Mouse (Mus musculus): ENCODE measurements at regions not wholly inside any gene's neighbourhood (a gene's known extent, or its start where the extent isn't known, plus 50 kb on each side); places are given as distances from the start of the nearest gene placed in this dataset.

DNA sequence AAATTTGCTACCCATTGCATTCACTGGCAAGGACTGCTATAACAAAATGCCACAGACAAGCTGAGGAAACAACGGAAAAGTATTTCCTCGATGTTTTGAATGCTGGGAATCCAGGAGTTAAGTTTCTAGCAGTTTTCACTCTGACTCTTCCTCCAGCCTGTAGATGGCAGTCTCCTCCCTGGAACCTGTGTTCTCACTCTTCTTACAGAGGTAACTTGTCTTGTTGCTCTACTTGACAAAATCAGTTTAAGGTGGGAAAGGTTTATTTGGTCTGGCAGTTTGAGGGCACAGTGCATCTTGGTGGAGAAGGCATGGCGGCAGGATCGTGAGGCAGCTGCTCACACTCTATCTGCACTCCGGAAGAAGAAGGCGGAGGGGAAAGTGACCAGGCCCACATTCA is 181.3 kb upstream of the Nckap5 start:
- H3K27ac ChIP-seq (ENCODE audit: control insufficient read depth, insufficient read depth, low read depth, low read length), result no peak overlapping the region
- H3K4me3 ChIP-seq (ENCODE audit: control insufficient read depth, low read depth, low read length), result no peak overlapping the region
- TF ChIP-seq CTCF (IDR thresholded peaks at IDR 0.05; ENCODE audit: control insufficient read depth, insufficient read depth, insufficient replicate concordance, low read depth, low read length) (no peak), POLR2A (IDR thresholded peaks at IDR 0.05; ENCODE audit: control insufficient read depth, low read depth, low read length) (no peak)
- H3K27me3 ChIP-seq (ENCODE audit: control insufficient read depth, insufficient read depth, low read length), result no peaks in the 10 kb centered on the region
- H3K4me1 ChIP-seq (ENCODE audit: control insufficient read depth, insufficient read depth, low read length), result no peaks in the 10 kb centered on the region
- no peaks in the 10 kb centered on the region for H3K36me3 ChIP-seq (ENCODE audit: control insufficient read depth, insufficient read depth, low read length)

DNA sequence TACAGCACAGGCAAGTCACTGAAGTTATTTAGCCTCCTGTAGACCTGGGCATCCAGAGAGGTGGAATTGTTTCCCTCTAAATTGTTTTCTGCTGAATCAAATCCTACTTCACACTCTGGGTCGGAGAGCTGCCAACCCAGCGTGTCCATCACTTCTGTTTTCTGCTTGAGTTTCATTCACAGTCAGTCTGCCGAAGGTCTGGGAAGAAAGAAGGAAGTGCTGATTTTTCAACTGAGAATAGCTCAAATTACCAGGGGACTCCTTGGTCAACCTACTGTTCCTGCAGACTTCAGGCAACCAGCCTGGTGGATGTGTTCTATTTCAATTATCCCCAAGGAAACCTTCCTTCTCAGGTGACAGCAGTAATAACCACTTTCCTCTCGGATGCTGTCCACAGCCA is 179.1 kb upstream of the Nckap5 start:
- no peak overlapping the region for H3K27ac ChIP-seq (ENCODE audit: control insufficient read depth, insufficient read depth, low read depth, low read length)
- H3K27me3 ChIP-seq (ENCODE audit: control insufficient read depth, insufficient read depth, low read length), result no peaks in the 10 kb centered on the region
- TF ChIP-seq POLR2A (IDR thresholded peaks at IDR 0.05; ENCODE audit: control insufficient read depth, low read depth, low read length) (no peak), CTCF (IDR thresholded peaks at IDR 0.05; ENCODE audit: control insufficient read depth, insufficient read depth, insufficient replicate concordance, low read depth, low read length) (no peak)
- no peaks in the 10 kb centered on the region for H3K36me3 ChIP-seq (ENCODE audit: control insufficient read depth, insufficient read depth, low read length)
- no peaks in the 10 kb centered on the region for H3K4me1 ChIP-seq (ENCODE audit: control insufficient read depth, insufficient read depth, low read length)
- no peak overlapping the region for H3K4me3 ChIP-seq (ENCODE audit: control insufficient read depth, low read depth, low read length)

DNA sequence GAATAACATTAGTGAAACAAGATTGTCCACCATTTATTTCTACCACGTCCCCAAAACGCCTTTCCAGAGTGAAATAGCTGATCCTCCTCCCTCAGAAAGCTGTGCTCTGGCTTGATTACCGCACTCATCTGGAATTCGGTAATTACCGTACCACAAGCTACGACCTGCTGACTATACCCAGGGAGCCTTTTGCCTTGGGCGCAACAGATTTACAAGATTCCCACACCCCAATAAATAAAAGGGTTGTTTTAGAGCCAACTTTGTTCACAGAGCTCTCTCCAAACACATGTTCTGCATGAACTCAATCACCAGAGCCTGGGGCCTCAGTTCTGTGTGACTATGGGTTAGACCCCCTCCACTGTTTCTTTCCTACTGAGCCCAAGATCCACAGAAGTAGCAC is 171.1 kb upstream of the Nckap5 start:
- H3K4me3 ChIP-seq (ENCODE audit: control insufficient read depth, low read depth, low read length), result no peak overlapping the region
- no peaks in the 10 kb centered on the region; the same call in 1 of the 2 replicates for H3K4me1 ChIP-seq (ENCODE audit: control insufficient read depth, insufficient read depth, low read length)
- TF ChIP-seq POLR2A (IDR thresholded peaks at IDR 0.05; ENCODE audit: control insufficient read depth, low read depth, low read length), result no peak
- H3K27ac ChIP-seq (ENCODE audit: control insufficient read depth, insufficient read depth, low read depth, low read length), result no peak overlapping the region
- no peaks in the 10 kb centered on the region for H3K36me3 ChIP-seq (ENCODE audit: control insufficient read depth, insufficient read depth, low read length)
- H3K27me3 ChIP-seq (ENCODE audit: control insufficient read depth, insufficient read depth, low read length), result no peaks in the 10 kb centered on the region

DNA sequence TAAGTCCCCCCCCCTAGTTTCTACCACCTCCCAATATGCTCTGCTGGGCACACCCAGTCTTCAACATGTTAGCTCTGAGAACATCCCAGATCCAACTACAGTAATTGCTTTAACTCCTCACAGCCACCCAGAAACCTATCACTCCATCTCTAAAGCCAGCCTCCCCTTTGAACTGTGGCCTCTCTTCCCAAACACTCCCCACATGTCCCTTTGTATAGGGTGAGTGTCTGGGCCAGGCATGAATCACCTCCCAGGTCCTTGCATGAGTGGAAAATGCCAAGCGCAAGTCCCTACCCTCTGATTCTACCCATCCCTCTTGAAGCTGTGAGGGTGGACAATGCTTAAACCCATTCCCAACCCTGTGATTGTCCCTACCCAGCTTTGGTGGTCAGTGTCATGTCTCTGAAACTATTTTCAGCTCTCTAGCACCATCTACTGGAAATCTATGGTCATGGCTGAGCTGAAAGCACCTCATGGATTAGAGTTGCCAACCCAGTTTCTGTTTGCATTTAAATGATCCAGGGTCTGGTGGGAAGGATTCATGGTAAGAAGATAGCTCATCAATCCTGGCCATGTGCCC is 162.6 kb upstream of the Nckap5 start:
- TF ChIP-seq CTCF (IDR thresholded peaks at IDR 0.05; ENCODE audit: control insufficient read depth, insufficient read depth, insufficient replicate concordance, low read depth, low read length), result peak; percentile 9; the same call in 1 of the 2 replicates
- no peak for TF ChIP-seq POLR2A (IDR thresholded peaks at IDR 0.05; ENCODE audit: control insufficient read depth, low read depth, low read length)
- no peak overlapping the region for H3K4me3 ChIP-seq (ENCODE audit: control insufficient read depth, low read depth, low read length)
- no peak overlapping the region for H3K27ac ChIP-seq (ENCODE audit: control insufficient read depth, insufficient read depth, low read depth, low read length)
- H3K27me3 ChIP-seq (ENCODE audit: control insufficient read depth, insufficient read depth, low read length), result no peaks in the 10 kb centered on the region
- no peaks in the 10 kb centered on the region for H3K36me3 ChIP-seq (ENCODE audit: control insufficient read depth, insufficient read depth, low read length)
- H3K4me1 ChIP-seq (ENCODE audit: control insufficient read depth, insufficient read depth, low read length), result no peaks in the 10 kb centered on the region; the same call in 1 of the 2 replicates

DNA sequence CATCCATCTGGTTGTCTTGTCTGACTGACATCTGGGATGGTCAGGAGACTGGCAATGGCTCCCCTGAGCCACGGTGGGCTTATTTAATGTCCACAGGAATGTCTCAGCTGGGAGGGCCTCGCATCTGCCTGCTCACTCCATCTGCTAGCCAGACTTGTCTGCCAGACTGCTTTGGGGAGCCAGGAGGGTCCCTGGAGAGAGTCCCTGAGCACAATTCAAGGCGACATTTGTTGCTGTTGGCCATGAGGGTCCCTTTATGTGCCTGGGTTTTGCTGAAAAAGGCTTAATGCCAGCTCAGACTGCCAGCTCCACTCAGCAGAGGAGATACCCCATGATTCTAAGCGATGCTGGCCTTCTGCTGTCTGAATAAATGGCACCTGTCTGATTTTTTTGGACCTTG is 161.8 kb upstream of the Nckap5 start:
- no peaks in the 10 kb centered on the region for H3K36me3 ChIP-seq (ENCODE audit: control insufficient read depth, insufficient read depth, low read length)
- H3K4me1 ChIP-seq (ENCODE audit: control insufficient read depth, insufficient read depth, low read length), result no peaks in the 10 kb centered on the region; the same call in 1 of the 2 replicates
- H3K27ac ChIP-seq (ENCODE audit: control insufficient read depth, insufficient read depth, low read depth, low read length), result no peak overlapping the region
- H3K27me3 ChIP-seq (ENCODE audit: control insufficient read depth, insufficient read depth, low read length), result no peaks in the 10 kb centered on the region
- TF ChIP-seq CTCF (IDR thresholded peaks at IDR 0.05; ENCODE audit: control insufficient read depth, insufficient read depth, insufficient replicate concordance, low read depth, low read length) (no peak), POLR2A (IDR thresholded peaks at IDR 0.05; ENCODE audit: control insufficient read depth, low read depth, low read length) (no peak)
- no peak overlapping the region for H3K4me3 ChIP-seq (ENCODE audit: control insufficient read depth, low read depth, low read length)

DNA sequence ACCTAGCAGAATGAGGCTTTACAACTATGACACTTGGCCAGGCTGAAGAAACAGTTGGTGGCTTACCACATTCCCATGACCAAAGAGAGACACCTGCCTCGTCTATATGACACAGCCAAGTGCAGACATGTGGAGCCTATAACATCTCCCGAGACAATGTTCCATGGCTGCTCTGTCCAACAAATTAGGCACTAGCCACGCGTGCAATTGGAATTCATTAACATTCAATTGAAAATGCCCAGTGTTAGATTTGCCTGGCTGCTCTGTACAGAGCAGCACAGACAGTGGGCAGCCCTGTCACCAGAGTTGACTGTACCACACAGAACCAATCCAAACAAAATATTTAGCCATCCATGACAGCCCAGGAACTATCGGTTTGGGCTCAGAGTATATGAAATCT is 152.2 kb upstream of the Nckap5 start:
- no peaks in the 10 kb centered on the region for H3K36me3 ChIP-seq (ENCODE audit: control insufficient read depth, insufficient read depth, low read length)
- H3K27me3 ChIP-seq (ENCODE audit: control insufficient read depth, insufficient read depth, low read length), result no peaks in the 10 kb centered on the region
- no peak overlapping the region for H3K27ac ChIP-seq (ENCODE audit: control insufficient read depth, insufficient read depth, low read depth, low read length)
- H3K4me3 ChIP-seq (ENCODE audit: control insufficient read depth, low read depth, low read length), result no peak overlapping the region
- no peaks in the 10 kb centered on the region for H3K4me1 ChIP-seq (ENCODE audit: control insufficient read depth, insufficient read depth, low read length)
- TF ChIP-seq CTCF (IDR thresholded peaks at IDR 0.05; ENCODE audit: control insufficient read depth, insufficient read depth, insufficient replicate concordance, low read depth, low read length) (no peak), POLR2A (IDR thresholded peaks at IDR 0.05; ENCODE audit: control insufficient read depth, low read depth, low read length) (no peak)

GRCm38 (mm10) chr1:126980311-126980710 is 149.7 kb upstream of the Nckap5 start:
- H3K36me3 ChIP-seq (ENCODE audit: control insufficient read depth, insufficient read depth, low read length), result no peaks in the 10 kb centered on the region
- no peak overlapping the region for H3K27ac ChIP-seq (ENCODE audit: control insufficient read depth, insufficient read depth, low read depth, low read length)
- H3K4me3 ChIP-seq (ENCODE audit: control insufficient read depth, low read depth, low read length), result no peak overlapping the region
- H3K4me1 ChIP-seq (ENCODE audit: control insufficient read depth, insufficient read depth, low read length), result no peaks in the 10 kb centered on the region
- TF ChIP-seq CTCF (IDR thresholded peaks at IDR 0.05; ENCODE audit: control insufficient read depth, insufficient read depth, insufficient replicate concordance, low read depth, low read length) (no peak), POLR2A (IDR thresholded peaks at IDR 0.05; ENCODE audit: control insufficient read depth, low read depth, low read length) (no peak)
- no peaks in the 10 kb centered on the region for H3K27me3 ChIP-seq (ENCODE audit: control insufficient read depth, insufficient read depth, low read length)

GRCm38 (mm10) chr1:126973871-126974270 is 143.3 kb upstream of the Nckap5 start:
- Histone ChIP-seq H3K4me1 (ENCODE audit: control insufficient read depth, insufficient read depth, low read length) (no peaks in the 10 kb centered on the region), H3K36me3 (ENCODE audit: control insufficient read depth, insufficient read depth, low read length) (no peaks in the 10 kb centered on the region), H3K27me3 (ENCODE audit: control insufficient read depth, insufficient read depth, low read length) (no peaks in the 10 kb centered on the region), H3K4me3 (ENCODE audit: control insufficient read depth, low read depth, low read length) (no peak overlapping the region), H3K27ac (ENCODE audit: control insufficient read depth, insufficient read depth, low read depth, low read length) (no peak overlapping the region)
- TF ChIP-seq POLR2A (IDR thresholded peaks at IDR 0.05; ENCODE audit: control insufficient read depth, low read depth, low read length), result no peak
- TF ChIP-seq CTCF (IDR thresholded peaks at IDR 0.05; ENCODE audit: control insufficient read depth, insufficient read depth, insufficient replicate concordance, low read depth, low read length), result no peak
